ENCODE assay signal across 8 mouse cellular contexts in the genomic region with DNA sequence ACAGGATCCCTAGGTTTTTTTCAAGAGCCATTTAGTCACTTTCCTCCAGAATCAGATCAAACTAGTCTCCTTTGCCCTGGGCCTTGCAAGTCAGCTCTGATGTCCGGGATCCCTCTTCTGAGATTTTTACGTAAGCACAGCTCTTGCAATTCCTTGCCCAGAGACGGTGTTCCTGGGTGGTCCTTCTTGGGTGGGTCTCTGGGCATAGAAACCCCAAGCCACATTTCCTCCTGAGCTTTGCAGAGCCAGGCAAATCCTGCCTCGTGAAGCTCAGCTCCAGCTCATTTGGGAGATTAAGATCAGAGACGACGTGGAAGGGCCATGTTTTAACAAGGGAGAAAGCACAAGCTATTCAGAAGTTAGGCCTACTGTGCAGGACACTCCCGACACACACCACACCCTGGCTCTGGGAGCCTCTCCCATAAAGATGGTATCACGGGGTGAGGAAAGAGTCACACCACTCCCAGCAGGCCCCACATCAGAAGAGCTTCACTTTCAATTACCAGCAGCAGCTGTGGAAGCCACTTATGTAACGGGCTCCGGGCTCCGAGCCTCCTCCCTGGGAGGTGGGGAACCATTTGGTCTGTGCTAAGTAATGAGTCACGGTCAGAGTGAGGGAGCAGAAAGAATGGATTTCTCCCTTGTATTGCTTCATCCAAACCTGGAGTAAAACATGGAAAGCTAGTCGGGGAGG.
DNase-seq lines count a peak whose midpoint lies in the region.

No protein-coding gene starts in this region.

- DNase-seq in testis, postnatal 14 days (ENCODE audit: low spot score) = peak; percentile 45
- DNase-seq in testis, postnatal 10 days (ENCODE audit: low spot score) = no peak
- peak; percentile 52 for DNase-seq in forelimb bud, embryonic 11.5 days (ENCODE audit: low read depth, low spot score)
- peak; percentile 80 for DNase-seq in heart, postnatal 25 days (ENCODE audit: low spot score)
- peak; percentile 87 for DNase-seq in layer of hippocampus, adult 9-11 months
- DNase-seq in lung, postnatal 36 days = peak; percentile 76
- peak; percentile 81 for DNase-seq in right cerebral cortex, postnatal 25 days
- no peak for DNase-seq in thymus, postnatal 36 days

- intact Hi-C loops in heart, postnatal 25 days (cut with DNase I) = no loop called here

Comparison
In these comparisons a context has a peak if more than half of its experiments do, and no peak if none do; other contexts are left out.
1. DNase-seq: peak in testis, postnatal 14 days (single experiment), forelimb bud, embryonic 11.5 days (single experiment), heart, postnatal 25 days (single experiment), layer of hippocampus, adult 9-11 months (single experiment), lung, postnatal 36 days (single experiment) and right cerebral cortex, postnatal 25 days (single experiment); none in testis, postnatal 10 days (single experiment) and thymus, postnatal 36 days (0 of 2).